Mouse (Mus musculus): Measurements from ENCODE around the gene Tmem143. TPM values are rescaled to one million over a fixed set of nuclear protein-coding genes. Genes with fewer than 3 reads are reported as not detected.

Tmem143 gene
- polyA plus RNA-seq, 1 experiment from 2014 or later: 6.9 TPM

- peak; percentile 40 for ATAC-seq
Measured at GRCm38 (mm10) chr7:45865925-45866910, 30.5 kb upstream of the Tmem143 start.

GRCm38 (mm10) chr7:45867871-45868270 lies 28.9 kb upstream of the Tmem143 start:
- peak overlapping the region; percentile 44 for H3K27ac ChIP-seq (ENCODE audit: low read length)
- H3K4me2 ChIP-seq (ENCODE audit: low read length): peak overlapping the region; percentile 76
- H3K36me3 ChIP-seq (ENCODE audit: control insufficient read depth, insufficient read depth, low read length): no peaks in the 10 kb centered on the region
- H3K9me3 ChIP-seq (replicated peaks; ENCODE audit: control insufficient read depth, low read length, poor library complexity, severe bottlenecking): no peaks in the 10 kb centered on the region
- WGBS: 0% methylated on average over 2 of the region's 2 CpGs
- H3K4me3 ChIP-seq (ENCODE audit: low read depth, low read length): peak overlapping the region; percentile 62
- ATAC-seq: no peak
- peaks cover 27% of the 10 kb centered on the region for H3K4me1 ChIP-seq (ENCODE audit: control insufficient read depth, insufficient read depth, low read length)
- no peaks in the 10 kb centered on the region for H3K27me3 ChIP-seq (ENCODE audit: control insufficient read depth, insufficient read depth, low read depth, low read length)
- H3K9ac ChIP-seq (ENCODE audit: low read depth, low read length): peak overlapping the region; percentile 93

More at GRCm38 (mm10) chr7:45865925-45866910, 30.5 kb upstream of the Tmem143 start:
- H3K4me2 ChIP-seq (ENCODE audit: low read length): peak overlapping the region; percentile 76
- H3K27ac ChIP-seq (ENCODE audit: low read length): peak overlapping the region; percentile 73; the same call in 1 of the 2 replicates
- WGBS: under 1% methylated on average over 77 of the region's 117 CpGs
- peak overlapping the region; percentile 89 for H3K9ac ChIP-seq (ENCODE audit: low read depth, low read length)
- no peaks in the 10 kb centered on the region for H3K27me3 ChIP-seq (ENCODE audit: control insufficient read depth, insufficient read depth, low read depth, low read length)
- peaks cover 27% of the 10 kb centered on the region for H3K4me1 ChIP-seq (ENCODE audit: control insufficient read depth, insufficient read depth, low read length)
- peak overlapping the region; percentile 62 for H3K4me3 ChIP-seq (ENCODE audit: low read depth, low read length)
- no peaks in the 10 kb centered on the region for H3K9me3 ChIP-seq (replicated peaks; ENCODE audit: control insufficient read depth, low read length, poor library complexity, severe bottlenecking)
- no peaks in the 10 kb centered on the region for H3K36me3 ChIP-seq (ENCODE audit: control insufficient read depth, insufficient read depth, low read length)

- 7% methylated on average over 8 of the region's 8 CpGs for WGBS
- H3K4me1 ChIP-seq (ENCODE audit: control insufficient read depth, insufficient read depth, low read length): peaks cover 34% of the 10 kb centered on the region
- H3K4me3 ChIP-seq (ENCODE audit: low read depth, low read length): peak overlapping the region; percentile 62
- peak overlapping the region; percentile 19 for H3K27ac ChIP-seq (ENCODE audit: low read length)
- no peaks in the 10 kb centered on the region for H3K27me3 ChIP-seq (ENCODE audit: control insufficient read depth, insufficient read depth, low read depth, low read length)
- H3K9ac ChIP-seq (ENCODE audit: low read depth, low read length): peak overlapping the region; percentile 93
- ATAC-seq: no peak
- no peaks in the 10 kb centered on the region for H3K9me3 ChIP-seq (replicated peaks; ENCODE audit: control insufficient read depth, low read length, poor library complexity, severe bottlenecking)
- peak overlapping the region; percentile 76 for H3K4me2 ChIP-seq (ENCODE audit: low read length)
- no peaks in the 10 kb centered on the region for H3K36me3 ChIP-seq (ENCODE audit: control insufficient read depth, insufficient read depth, low read length)
Measured at GRCm38 (mm10) chr7:45869107-45869670, 27.6 kb upstream of the Tmem143 start.

DNA sequence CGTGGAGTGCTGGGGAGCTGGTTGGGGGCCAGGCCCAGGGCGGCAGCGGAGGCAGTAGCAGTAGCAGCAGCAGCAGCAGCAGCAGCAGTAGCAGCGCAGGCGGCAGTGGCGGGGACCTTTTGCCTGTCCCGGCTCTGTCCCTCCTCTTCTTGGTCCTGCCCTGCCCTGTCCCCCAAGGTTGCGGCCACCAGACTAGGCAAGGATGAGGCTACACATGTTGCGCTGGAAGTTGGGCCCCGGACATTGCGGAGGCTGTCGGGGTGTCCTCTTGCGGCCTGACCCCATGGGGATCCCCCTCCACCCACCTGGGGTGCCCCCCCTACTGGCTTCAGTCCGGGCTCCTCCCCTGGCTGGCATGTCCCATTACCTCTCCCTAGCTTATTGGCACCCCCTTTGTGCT lies 27.0 kb upstream of the Tmem143 start:
- Histone ChIP-seq H3K9me3 (replicated peaks; ENCODE audit: control insufficient read depth, low read length, poor library complexity, severe bottlenecking) (no peaks in the 10 kb centered on the region), H3K27ac (ENCODE audit: low read length) (peak overlapping the region; percentile 19), H3K4me3 (ENCODE audit: low read depth, low read length) (peak overlapping the region; percentile 62), H3K4me1 (ENCODE audit: control insufficient read depth, insufficient read depth, low read length) (peaks cover 40% of the 10 kb centered on the region), H3K27me3 (ENCODE audit: control insufficient read depth, insufficient read depth, low read depth, low read length) (no peaks in the 10 kb centered on the region), H3K4me2 (ENCODE audit: low read length) (peak overlapping the region; percentile 76), H3K36me3 (ENCODE audit: control insufficient read depth, insufficient read depth, low read length) (no peaks in the 10 kb centered on the region), H3K9ac (ENCODE audit: low read depth, low read length) (peak overlapping the region; percentile 93)
- no peak for ATAC-seq
- 0% methylated on average over 14 of the region's 14 CpGs for WGBS

GRCm38 (mm10) chr7:45870282-45871058 lies 26.3 kb upstream of the Tmem143 start:
- ATAC-seq: peak; percentile 12
- Histone ChIP-seq H3K27me3 (ENCODE audit: control insufficient read depth, insufficient read depth, low read depth, low read length) (no peaks in the 10 kb centered on the region), H3K9me3 (replicated peaks; ENCODE audit: control insufficient read depth, low read length, poor library complexity, severe bottlenecking) (no peaks in the 10 kb centered on the region), H3K4me1 (ENCODE audit: control insufficient read depth, insufficient read depth, low read length) (peaks cover 44% of the 10 kb centered on the region), H3K27ac (ENCODE audit: low read length) (peak overlapping the region; percentile 69), H3K4me3 (ENCODE audit: low read depth, low read length) (peak overlapping the region; percentile 62), H3K4me2 (ENCODE audit: low read length) (peak overlapping the region; percentile 76), H3K9ac (ENCODE audit: low read depth, low read length) (peak overlapping the region; percentile 93), H3K36me3 (ENCODE audit: control insufficient read depth, insufficient read depth, low read length) (no peaks in the 10 kb centered on the region)
- WGBS: 2% methylated on average over 29 of the region's 30 CpGs

- Histone ChIP-seq H3K4me1 (ENCODE audit: control insufficient read depth, insufficient read depth, low read length) (peaks cover 40% of the 10 kb centered on the region), H3K4me2 (ENCODE audit: low read length) (peak within 1 kb of the TSS; percentile 66), H3K9me3 (replicated peaks; ENCODE audit: control insufficient read depth, low read length, poor library complexity, severe bottlenecking) (no peaks in the 10 kb centered on the region), H3K27me3 (ENCODE audit: control insufficient read depth, insufficient read depth, low read depth, low read length) (no peaks in the 10 kb centered on the region), H3K4me3 (ENCODE audit: low read depth, low read length) (peak within 1 kb of the TSS; percentile 80), H3K36me3 (ENCODE audit: control insufficient read depth, insufficient read depth, low read length) (peaks cover 13% of the 10 kb centered on the region), H3K9ac (ENCODE audit: low read depth, low read length) (peak within 1 kb of the TSS; percentile 96), H3K27ac (ENCODE audit: low read length) (peak within 1 kb of the TSS; percentile 82)
- WGBS: under 1% methylated on average over 18 of the region's 18 CpGs
- ATAC-seq: peak; percentile 70
Measured at GRCm38 (mm10) chr7:45872624-45873023, 24.1 kb upstream of the Tmem143 start, which contains the start of gene Kdelr1. TSS of gene Kdelr1 (plus strand) at chr7:45872772.

GRCm38 (mm10) chr7:45873061-45873947 lies 23.4 kb upstream of the Tmem143 start:
- H3K4me2 ChIP-seq (ENCODE audit: low read length): peak overlapping the region; percentile 66

GRCm38 (mm10) chr7:45876895-45877294 lies 19.8 kb upstream of the Tmem143 start:
- no peak overlapping the region for H3K4me3 ChIP-seq (ENCODE audit: low read depth, low read length)
- H3K27ac ChIP-seq (ENCODE audit: low read length): no peak overlapping the region
- ATAC-seq: no peak
- H3K4me2 ChIP-seq (ENCODE audit: low read length): no peak overlapping the region
- H3K9me3 ChIP-seq (replicated peaks; ENCODE audit: control insufficient read depth, low read length, poor library complexity, severe bottlenecking): no peaks in the 10 kb centered on the region
- WGBS: 96% methylated on average over 7 of the region's 7 CpGs
- H3K27me3 ChIP-seq (ENCODE audit: control insufficient read depth, insufficient read depth, low read depth, low read length): no peaks in the 10 kb centered on the region
- H3K36me3 ChIP-seq (ENCODE audit: control insufficient read depth, insufficient read depth, low read length): peaks cover 33% of the 10 kb centered on the region
- H3K9ac ChIP-seq (ENCODE audit: low read depth, low read length): no peak overlapping the region
- peaks cover 17% of the 10 kb centered on the region for H3K4me1 ChIP-seq (ENCODE audit: control insufficient read depth, insufficient read depth, low read length)

More at GRCm38 (mm10) chr7:45873061-45873947, 23.4 kb upstream of the Tmem143 start:
- Histone ChIP-seq H3K4me1 (ENCODE audit: control insufficient read depth, insufficient read depth, low read length) (peaks cover 33% of the 10 kb centered on the region), H3K9ac (ENCODE audit: low read depth, low read length) (peak overlapping the region; percentile 96), H3K36me3 (ENCODE audit: control insufficient read depth, insufficient read depth, low read length) (peaks cover 16% of the 10 kb centered on the region), H3K27me3 (ENCODE audit: control insufficient read depth, insufficient read depth, low read depth, low read length) (no peaks in the 10 kb centered on the region), H3K4me3 (ENCODE audit: low read depth, low read length) (peak overlapping the region; percentile 80), H3K9me3 (replicated peaks; ENCODE audit: control insufficient read depth, low read length, poor library complexity, severe bottlenecking) (no peaks in the 10 kb centered on the region), H3K27ac (ENCODE audit: low read length) (peak overlapping the region; percentile 82)
- whole genome bisulfite sequencing: 3% methylated on average over 28 of the region's 28 CpGs
- peak; percentile 33 for ATAC-seq
